Mouse (Mus musculus): ENCODE measurements around the gene Serf1.
"Not testable (repeated sequence)": the region's sequence is repeated elsewhere in the genome, so short reads cannot be mapped to it uniquely, and the experiment has no call there.

Serf1 gene

DNA sequence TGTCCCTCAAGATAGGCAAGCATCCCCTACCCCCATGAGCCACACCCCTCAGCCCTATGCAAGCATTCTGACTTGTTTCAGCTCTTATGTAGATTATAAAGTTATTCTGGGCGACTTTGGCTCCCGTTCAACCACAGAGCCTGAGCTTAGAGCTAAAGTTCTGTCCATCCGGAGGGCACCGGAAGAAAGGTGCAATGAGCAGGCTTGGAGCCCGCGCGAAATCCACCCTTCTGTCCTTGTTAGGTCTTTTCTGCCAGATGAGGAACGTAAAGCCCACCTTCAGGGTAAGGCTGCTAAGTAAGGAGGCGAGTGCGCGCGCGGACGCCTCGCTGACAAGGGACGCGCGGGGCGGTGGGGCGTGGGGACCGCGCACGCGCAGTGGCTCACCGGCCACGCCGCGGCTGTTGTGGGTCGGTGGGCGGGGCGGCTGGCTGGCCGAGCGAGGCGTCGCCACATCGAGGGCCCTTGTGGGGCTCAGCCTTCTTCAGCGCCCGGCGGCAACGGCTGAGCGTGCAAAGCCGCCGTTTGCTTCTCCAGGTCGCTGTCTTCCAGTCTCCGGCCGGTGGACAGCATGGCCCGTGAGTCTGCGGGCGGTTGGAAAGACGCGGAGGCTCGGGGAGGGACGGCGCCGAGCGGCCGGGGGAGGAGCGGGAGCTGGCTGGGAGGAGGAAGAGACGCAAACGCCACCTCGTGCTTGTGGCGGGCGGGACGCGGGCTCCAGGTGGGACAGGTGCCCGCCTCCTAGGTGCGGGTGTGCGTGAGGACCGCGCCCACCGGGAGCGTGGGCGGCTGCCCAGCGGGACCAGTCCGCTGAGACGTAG, at the start of gene Serf1:
Serf1 (plus strand) TSS at position 361 of the 821 bp plus-strand sequence.
- DNase-seq = peak; percentile 79

DNA sequence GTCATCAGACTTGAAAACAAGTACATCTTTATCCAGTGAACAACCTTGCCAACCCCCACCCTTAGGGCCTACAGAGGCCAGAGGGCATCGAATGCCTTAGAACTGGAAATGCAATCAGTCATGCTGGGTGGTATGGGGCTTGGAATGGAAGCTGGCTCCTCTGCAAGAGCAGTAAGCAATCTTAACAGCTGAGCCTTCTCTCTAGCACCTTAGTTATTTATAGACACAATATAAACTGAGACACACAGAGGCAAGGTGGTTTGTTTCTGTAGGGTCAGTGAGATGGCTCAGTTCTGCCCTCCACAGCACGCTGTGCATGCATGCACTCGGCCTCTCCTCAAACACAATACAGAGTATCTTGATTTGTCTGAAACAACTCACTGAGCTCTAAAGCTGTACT, 43.9 kb upstream of the Serf1 start:
- no peak for DNase-seq

DNA sequence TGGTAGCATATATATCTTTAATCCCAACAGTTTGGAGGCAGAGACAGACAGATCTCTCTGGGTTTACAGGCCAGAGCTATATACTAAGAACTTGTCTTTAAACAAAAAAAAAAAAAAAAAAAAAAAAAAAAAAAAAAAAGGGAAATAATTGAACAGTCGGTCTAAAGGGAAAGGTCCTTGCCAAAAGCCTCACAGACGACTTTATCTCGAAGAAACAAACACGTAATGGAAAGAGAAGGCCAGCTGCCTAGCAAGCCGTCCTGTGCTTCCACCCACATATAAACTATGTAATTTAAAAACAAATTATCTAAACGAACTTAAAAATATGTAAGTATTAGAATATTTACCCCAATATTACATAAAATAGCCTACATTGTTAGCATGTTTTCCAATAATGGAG, 40.0 kb upstream of the Serf1 start:
- DNase-seq = no peak

DNA sequence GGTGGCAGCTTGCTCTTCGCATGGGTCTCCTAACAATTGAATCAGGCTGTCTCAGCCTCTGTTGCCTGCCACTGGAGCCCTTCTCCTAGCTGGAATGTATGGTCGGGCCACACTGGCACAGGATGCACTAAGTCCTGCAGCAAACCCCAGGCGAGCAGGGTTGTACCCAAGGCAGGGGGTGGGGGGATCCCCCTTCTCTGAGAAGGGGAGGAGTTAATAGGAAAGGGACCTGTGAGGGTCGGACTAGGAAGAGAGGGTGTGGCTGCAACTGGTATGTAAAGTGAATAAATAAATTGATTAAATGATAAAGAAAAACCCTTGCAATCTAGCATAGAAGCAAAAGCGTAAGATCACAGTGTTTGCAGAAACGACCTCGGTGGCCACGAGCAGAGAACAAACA, 36.3 kb upstream of the Serf1 start:
- no peak for DNase-seq

DNA sequence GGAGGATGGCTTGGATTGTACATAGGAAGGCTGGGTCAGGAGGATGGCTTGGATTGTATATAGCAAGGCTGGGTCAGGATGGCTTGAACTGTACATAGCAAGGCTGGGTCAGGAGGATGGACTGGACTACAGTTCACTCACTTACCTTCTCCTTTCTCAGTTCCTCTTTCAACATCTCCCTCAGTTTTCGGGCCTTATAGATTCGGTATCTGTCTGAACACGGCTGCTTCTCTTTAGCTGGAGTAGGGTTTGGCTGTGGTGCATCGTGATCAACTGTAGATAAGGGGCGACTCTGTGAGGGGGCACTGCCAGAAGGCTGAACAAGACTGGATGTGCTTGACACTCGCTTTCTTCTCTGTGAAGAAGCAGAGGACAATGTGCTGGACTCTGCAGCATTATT, 9.0 kb upstream of the Serf1 start:
- DNase-seq = no peak

DNA sequence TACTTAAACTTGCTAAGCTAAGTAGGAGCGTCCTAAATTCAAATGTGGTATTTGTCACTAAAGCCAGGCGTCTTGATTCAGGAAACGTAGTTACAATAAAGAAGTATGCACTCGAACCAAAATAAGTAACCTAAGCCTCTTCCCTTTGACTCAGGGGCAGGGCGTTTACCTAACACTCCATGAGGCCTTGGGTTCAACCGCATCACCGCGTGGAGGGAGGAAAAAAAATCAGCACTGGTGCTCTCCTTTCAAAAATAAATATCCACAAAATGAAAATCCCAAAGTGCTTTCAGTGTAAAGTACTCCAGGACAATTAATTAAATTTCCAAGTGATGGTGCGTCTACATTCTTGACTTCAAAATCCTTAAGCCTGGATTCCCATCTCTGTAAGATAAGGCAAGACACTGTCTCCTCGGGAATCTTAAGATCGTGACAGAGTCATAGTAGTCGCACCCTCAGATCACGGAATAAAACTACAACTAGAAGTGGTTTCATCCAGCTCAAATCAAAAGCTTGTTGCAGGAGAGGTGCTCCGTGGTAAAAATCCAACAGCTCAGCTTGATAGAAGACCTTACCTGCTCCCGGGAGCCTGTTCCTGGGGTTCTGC, 4.7 kb upstream of the Serf1 start:
- no peak for DNase-seq

DNA sequence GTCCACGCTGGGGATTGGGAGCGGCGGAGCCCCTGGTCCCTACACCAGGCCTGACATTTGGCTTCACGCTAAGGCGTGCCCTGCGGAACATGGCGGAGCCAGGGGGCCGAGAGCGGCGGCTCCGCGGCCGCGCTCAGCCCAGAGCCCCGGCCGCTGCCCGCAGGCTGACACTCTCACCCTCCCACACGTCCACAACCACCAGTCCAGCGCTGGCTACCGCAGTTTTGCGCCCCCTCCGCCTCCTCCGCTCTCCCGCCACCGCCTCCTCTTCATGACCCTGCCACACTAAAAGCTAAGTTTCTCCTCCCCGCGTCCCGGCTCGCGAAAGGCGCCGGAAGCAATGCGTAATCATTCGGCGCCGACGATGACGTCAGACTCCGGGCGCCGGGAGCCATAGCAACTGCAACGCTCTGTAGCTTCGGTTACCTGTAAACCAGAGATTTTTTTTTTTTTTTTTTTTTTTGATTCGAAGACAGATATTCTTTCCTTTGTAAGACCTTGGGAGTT, 4.0 kb upstream of the Serf1 start, which contains the start of gene Bdp1:
Bdp1 (minus strand) TSS at position 323 of the 507 bp plus-strand sequence.
- DNase-seq = peak; percentile 89

DNA sequence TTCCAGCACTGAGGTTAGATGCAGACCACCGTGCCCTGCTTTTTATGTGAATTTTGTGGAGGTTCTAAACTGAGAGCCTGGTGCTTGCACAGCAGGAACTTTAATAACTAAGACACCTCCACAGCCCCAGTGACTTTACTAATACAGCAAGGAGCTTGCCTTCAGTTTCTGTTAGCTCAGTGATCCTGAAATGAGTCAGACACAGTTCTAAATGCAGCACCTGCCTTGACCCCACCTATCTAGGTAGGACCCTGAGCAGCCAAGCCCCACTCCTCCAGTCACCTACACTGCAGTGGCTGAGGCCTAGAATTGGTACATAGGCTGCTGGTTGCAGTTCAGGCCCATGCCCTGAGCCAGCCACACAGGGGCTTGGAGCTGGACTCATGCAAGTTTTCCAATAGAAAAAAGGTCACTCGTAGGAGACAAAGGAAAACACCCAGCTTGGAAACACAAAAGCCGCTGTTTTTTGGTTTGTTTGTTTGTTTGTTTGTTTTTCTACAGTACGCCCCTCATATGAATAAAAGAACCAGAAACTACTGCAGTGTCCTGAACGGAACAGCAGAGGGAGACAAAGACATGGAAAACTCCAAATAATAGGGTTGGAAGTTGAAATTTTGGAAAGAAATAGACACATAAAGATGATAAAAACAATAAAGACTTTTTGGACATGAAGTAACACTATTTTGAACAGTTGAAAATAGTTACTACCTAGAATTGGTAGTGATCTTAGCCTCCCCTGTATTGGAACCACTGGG, 4.6 kb downstream of the Serf1 start:
- DNase-seq = no peak

DNA sequence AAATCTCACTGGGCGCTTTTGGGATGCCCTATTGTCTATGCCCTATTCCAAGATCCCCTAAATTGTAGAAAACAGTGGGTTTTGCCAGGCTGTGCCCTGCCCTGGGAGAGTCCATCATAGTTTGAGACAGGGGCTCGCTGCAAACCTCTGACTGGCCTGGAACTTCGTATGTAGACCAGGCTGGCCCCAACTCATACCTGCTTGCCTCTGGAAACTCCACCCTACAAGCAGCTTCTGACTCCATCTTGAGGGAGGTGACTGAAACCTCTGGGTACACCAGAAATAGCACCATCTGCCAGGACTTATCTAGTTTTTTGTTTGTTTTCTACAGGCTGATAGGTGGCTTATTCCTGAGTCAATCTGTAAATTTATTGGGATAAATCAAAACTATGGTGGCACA, 16.2 kb downstream of the Serf1 start:
- DNase-seq = no peak

DNA sequence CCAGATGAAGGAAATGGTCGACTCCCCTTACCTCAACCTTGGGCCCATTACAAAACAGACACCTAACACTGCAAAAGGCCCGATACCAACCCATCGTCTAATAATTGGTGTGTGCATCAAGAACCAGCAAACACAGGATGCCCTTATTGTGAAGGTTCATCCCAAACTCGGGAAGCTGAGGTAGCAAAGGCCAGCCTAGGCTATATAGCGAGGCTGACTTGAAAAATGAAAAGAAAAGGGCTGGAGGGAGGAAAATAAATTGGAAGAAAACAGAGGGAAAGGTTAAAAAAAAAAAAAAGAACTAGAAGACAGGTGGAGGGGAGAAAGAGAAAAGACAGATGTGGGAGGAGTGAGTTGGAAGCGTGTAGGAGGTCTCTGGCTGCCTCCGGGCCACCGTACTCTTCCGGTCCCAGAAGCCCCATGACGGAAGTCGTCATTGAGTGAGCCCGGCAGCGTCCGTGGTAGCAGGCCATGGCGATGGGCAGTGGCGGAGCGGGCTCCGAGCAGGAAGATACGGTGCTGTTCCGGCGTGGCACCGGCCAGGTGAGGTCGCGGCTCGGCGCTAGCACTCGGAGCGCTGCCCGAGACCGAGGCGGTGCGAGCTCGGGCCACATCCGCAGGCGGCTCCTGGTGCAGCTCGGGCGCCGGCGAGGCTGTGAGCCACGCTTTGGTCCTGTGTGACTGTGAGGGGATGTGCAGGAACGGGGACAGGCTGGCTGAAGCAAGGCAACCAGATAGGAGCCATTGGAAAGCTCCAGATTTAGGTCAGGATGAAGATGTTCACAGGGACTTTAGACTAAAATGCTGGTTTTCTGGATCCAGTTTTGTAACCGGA, 16.8 kb downstream of the Serf1 start, which contains the start of gene Smn1:
Smn1 (plus strand) TSS at position 430 of the 835 bp plus-strand sequence.
- peak; percentile 92 for DNase-seq

DNA sequence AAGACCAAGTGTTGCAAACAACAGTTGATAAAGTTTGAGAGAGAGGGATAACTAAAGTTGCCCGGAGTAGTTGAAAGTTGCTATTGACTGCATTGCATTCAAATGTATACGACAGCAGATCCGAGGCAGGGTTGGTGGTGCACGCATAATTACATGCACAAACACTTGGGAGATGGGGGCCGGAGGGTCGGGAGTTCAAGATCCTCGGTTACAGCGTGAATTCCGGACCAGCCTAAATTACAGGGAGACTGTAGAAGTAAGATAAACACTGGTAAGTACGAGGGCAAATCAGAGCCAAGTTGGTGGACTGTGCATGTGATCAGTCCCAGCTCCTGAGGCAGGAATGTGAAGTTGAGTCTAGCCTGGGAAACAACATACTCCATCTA, 17.4 kb downstream of the Serf1 start:
- no peak for DNase-seq

DNA sequence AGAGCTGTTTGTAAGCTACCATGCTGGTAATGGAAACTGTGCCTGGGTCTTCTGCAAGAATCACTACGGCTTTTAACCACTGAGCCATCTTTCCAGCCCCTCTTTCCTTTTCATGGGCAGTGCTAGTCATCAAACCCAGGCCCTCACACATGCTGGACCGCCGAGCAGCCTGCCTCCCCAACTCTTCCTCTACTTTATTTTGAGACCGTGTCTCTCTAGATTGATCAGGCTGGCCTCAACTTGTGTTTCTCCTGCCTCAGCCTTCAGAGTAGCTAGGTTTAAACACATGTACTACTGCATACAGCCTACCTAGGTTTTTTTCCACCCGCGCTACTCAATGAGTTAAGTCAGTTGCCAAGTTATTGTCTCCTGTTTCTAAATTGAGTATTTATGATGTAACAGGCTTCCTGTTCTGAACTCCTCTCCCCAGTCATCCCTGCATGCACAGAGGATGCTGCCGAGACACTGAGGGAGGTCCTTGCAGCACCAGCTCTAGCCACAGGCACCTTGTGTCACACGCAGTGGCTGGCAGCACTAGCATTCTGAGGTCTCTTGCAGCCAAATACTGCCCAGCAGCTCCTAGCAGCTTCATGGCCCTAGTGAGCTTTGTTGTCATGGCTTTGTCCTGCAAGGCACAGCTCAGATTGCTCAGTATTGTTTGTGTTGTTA, 34.0 kb downstream of the Serf1 start:
- DNase-seq = no peak

DNA sequence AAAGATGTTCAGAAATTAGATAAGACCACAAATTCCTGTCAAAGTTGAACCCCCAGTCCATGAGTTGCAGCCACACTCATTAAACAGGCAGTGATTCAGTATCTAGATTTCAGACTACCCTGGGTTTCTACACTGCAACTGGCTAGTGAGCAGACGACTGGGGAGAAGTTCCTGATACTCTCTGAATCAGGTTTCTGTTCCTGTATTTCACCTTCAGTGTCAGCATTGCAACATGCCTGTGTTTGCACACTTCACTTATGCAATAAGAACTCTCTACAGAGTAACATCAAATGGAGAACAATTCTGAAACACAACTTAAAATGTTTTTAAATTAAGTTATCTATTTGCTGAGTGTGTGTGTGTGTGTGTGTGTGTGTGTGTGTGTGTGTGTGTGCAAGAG, 44.8 kb downstream of the Serf1 start:
- DNase-seq = no peak

DNA sequence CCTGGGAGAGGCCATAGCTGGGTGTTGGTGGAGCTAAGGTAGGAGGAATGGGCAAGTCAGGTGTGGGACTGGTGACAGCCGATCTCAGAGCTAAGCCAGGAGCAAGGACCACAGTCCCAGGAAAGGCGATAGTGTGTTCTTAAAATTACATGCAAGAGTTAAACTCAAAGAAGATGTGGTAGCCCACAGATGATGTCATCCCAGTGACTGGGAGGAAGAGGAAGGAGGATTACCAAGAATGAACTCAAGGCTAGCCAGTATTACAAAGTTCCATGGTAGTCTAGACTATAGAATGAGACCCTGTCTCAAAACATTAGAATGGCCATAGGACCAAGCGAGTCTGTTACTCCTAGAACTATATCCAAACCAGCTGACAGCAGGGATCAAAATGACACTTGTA, 48.8 kb downstream of the Serf1 start:
- DNase-seq = no peak

DNA sequence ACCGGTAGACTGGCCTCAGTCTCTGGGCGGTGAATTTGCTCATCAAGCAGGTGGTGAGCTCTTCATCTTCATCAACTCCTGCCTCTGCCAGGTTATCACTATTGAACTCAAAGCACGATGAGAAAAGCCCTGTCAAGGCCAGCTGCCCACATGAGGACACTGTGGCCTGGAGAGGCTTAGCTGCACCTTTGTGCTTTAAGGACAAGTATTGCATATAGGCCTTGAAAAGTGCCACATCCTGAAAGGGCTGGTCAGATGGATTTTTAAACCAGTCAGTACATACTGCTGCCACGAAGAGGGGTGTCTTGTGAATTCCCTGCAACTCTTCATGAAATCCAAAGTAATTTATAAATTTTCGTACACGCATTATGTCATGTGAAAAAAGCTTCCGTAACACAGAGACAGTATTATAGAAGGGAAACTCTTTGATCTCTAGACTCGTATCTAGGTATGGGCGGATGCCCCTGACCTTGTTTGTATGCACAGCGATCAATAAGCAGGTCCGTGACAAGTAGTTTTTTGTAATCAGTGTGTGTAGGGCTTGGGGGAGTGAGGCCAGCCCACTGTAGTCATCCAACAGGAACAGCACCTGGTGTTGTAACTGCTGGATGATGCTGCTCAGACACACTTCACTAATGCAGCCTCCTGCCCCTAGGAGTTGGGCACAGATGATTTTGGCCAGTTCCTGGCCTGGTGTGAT, 53.5 kb downstream of the Serf1 start:
- DNase-seq = not testable (repeated sequence)

DNA sequence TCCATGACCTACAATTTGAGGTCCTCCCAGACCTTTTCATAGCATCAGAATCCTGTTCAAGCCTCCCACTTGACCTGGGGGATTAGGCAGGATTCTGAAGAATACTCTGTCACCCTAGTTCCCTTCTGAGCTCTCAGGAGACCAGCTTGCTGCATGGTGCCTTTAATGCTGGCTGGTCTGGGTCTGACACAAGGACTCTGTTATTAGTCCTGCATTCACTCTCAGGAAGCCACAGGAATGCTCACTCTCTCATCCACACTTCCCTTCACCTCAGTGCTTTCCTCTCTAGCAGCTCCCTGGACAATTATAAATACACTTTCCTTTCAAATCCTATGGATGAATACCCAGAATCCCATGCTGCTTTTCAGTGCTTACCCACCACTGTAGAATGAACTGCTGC, 54.7 kb downstream of the Serf1 start:
- DNase-seq = not testable (repeated sequence)

All from cerebellum, adult 11 months (tissue).